Mouse (Mus musculus) megakaryocyte-erythroid progenitor cell, adult 5 weeks (primary cell): Measurements from ENCODE around the gene Kbtbd7. TPM values are rescaled to one million over a fixed set of nuclear protein-coding genes. Genes with fewer than 3 reads are reported as not detected.

Source experiments
- polyA plus RNA-seq: library from polyadenylated mRNA; stranded (reverse); fragments of >175 nt; gene quantifications from 2 replicates; pipeline ENCODE4 v1.2.3, GENCODE M21; 2012

The Kbtbd7 gene
- 3.6 and 4.0 TPM in 2 replicates for polyA plus RNA-seq

GRCm38 (mm10) chr14:79425979-79426729 is at the start of gene Kbtbd7:
Kbtbd7 (plus strand) TSS chr14:79426511.

DNA sequence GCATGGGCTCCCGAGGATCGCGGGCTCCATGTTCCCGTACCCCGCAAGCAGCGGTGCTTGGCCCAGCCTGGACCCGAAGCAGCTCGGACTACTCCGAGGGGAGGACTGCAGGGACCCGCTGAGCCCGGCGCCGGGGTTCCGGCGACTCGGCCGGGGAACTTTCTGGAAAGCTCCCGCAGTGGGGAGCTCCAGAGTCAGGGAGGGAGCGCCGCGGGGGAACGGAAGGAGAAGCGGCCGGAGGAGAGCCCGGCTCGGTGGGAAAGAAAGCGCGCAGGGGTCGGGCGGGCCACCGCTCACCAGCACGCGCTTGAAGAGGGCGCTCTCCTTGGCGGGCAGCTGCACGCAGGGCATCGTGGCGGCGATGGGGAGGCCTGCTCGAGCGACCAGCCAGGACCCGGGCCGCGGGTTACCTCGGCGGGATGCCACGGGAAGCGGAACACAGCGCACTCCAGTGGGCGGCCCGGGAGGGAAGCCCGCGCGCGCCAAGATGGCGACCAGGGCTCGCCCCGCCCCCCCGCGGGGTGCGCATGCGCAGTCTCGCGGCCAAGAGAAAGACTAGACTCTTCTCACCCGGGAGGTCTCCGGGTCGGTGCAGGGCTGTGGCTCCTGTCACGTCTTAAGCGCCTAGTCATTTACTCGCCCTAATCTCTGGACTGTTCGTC is 35.9 kb upstream of the Kbtbd7 start, which contains the start of gene Naa16:
Naa16 (minus strand) TSS at position 514 of the 662 bp plus-strand sequence.

GRCm38 (mm10) chr14:79397321-79398122 is 28.8 kb upstream of the Kbtbd7 start, which contains the start of gene Mtrf1:
Mtrf1 (plus strand) TSS chr14:79397772.

GRCm38 (mm10) chr14:79451681-79452590 is 25.6 kb downstream of the Kbtbd7 start, which contains the start of gene Kbtbd6:
Kbtbd6 (plus strand) TSS chr14:79451835.

Other genes with a start within 250 kb of the Kbtbd7 start
- not detected in 2 replicates for gene Zfp957, start 179.1 kb upstream of the Kbtbd7 start, polyA plus RNA-seq
- 119 and 152 TPM in 2 replicates for gene Rgcc, start 124.9 kb upstream of the Kbtbd7 start, polyA plus RNA-seq
- 38.9 and 48.1 TPM in 2 replicates for gene Naa16, start 35.7 kb upstream of the Kbtbd7 start, polyA plus RNA-seq
- 0.33 and 0.45 TPM in 2 replicates for gene Mtrf1, start 28.7 kb upstream of the Kbtbd7 start, polyA plus RNA-seq
- gene Kbtbd6, start 25.3 kb downstream of the Kbtbd7 start, polyA plus RNA-seq: 1.3 TPM in 2 replicates
- gene Elf1, start 54.7 kb downstream of the Kbtbd7 start, polyA plus RNA-seq: 13.7 and 14.6 TPM in 2 replicates
- gene Wbp4, start 55.0 kb downstream of the Kbtbd7 start, polyA plus RNA-seq: 4.7 and 5.8 TPM in 2 replicates
- gene Sugt1, start 161.2 kb downstream of the Kbtbd7 start, polyA plus RNA-seq: 2.8 TPM in 2 replicates
- gene Cnmd, start 235.7 kb downstream of the Kbtbd7 start, polyA plus RNA-seq: not detected in 2 replicates